Mouse (Mus musculus) ES-E14 (cell line): Measurements from ENCODE around the gene Foxn3. TPM values are rescaled to one million over a fixed set of nuclear protein-coding genes. Genes with fewer than 3 reads are reported as not detected.

Experiments used
- DNase-seq: peaks from one replicate; pipeline ENCODE4 v3.0.0-alpha.2; 2013; ENCODE audit warnings: low read depth, low spot score
- H3K27ac ChIP-seq: 2 replicates; pipeline ENCODE4 v1.5.1; 2012; ENCODE audit warnings: low read depth, mild to moderate bottlenecking, low read length, moderate library complexity, mixed read lengths; ENCODE audit not compliant: poor library complexity, insufficient read depth, severe bottlenecking
- H3K36me3 ChIP-seq: 2 replicates; pipeline ENCODE4 v1.6.1; 2012; ENCODE audit warnings: mild to moderate bottlenecking, low read length, moderate library complexity, mixed read lengths; ENCODE audit not compliant: control insufficient read depth, poor library complexity, insufficient read depth, severe bottlenecking
- H3K4me1 ChIP-seq, 2 experiments: fragments of 150-350 bp in 1 of 2; sonication (generic) in 1 of 2; 2 replicates each; pipeline ENCODE4 v1.6.1; 2012; ENCODE audit warnings: low read length in 2 of 2, mild to moderate bottlenecking in 1 of 2, mixed read lengths in 1 of 2; ENCODE audit not compliant: control insufficient read depth in 2 of 2, insufficient read depth in 2 of 2, poor library complexity in 1 of 2
- H3K4me3 ChIP-seq, 2 experiments: fragments of 150-350 bp in 1 of 2; sonication (generic) in 1 of 2; 2 replicates each; pipeline ENCODE4 v1.5.1; 2012; ENCODE audit warnings: low read length in 2 of 2, low read depth in 1 of 2, mild to moderate bottlenecking in 1 of 2, mixed read lengths in 1 of 2; ENCODE audit not compliant: insufficient read depth in 1 of 2, poor library complexity in 1 of 2, severe bottlenecking in 1 of 2
- H3K9ac ChIP-seq: 2 replicates; pipeline ENCODE4 v1.6.1; 2012; ENCODE audit warnings: low read depth, mild to moderate bottlenecking, low read length, mixed read lengths; ENCODE audit not compliant: poor library complexity, insufficient read depth, severe bottlenecking
- H3K9me3 ChIP-seq: fragments of 150-350 bp; sonication (generic); 2 replicates; pipeline ENCODE4 v1.6.1; 2012; ENCODE audit warnings: low read depth, mild to moderate bottlenecking, low read length; ENCODE audit not compliant: control insufficient read depth, insufficient read depth
- CHD2 ChIP-seq: IDR thresholded peaks from 2 replicates; pipeline ENCODE4 v1.6.1; 2014; ENCODE audit warnings: mild to moderate bottlenecking, low read depth, low read length, inconsistent platforms
- HCFC1 ChIP-seq: IDR thresholded peaks from 2 replicates; pipeline ENCODE4 v1.6.1; 2012; ENCODE audit warnings: low read length, inconsistent platforms, borderline replicate concordance; ENCODE audit not compliant: insufficient read depth
- MAFK ChIP-seq: IDR thresholded peaks from 2 replicates; pipeline ENCODE4 v1.6.1; 2014; ENCODE audit warnings: mild to moderate bottlenecking, low read depth, low read length, inconsistent platforms; ENCODE audit not compliant: insufficient read depth
- ZC3H11A ChIP-seq: IDR thresholded peaks from 2 replicates; pipeline ENCODE4 v1.6.1; 2012; ENCODE audit warnings: low read depth, mild to moderate bottlenecking, inconsistent platforms, low read length, borderline replicate concordance
- ZNF384 ChIP-seq: IDR thresholded peaks from 2 replicates; pipeline ENCODE4 v1.6.1; 2012; ENCODE audit warnings: low read depth, low read length, inconsistent platforms
- in situ Hi-C, 2 experiments: fragments of 600-800 bp; cut with MboI; formaldehyde crosslinking; loops; one replicate each; pipeline ENCODE4 v1.15.1; 2025; ENCODE audit warnings: low sequenced_read_pairs in 2 of 2, inconsistent platforms in 1 of 2; ENCODE audit not compliant: unreplicated experiment in 2 of 2
- total RNA-seq: library from RNA; depleted of rRNA; stranded (reverse); fragments of 300-350 nt; gene quantifications from 2 replicates; pipeline ENCODE4 v1.2.3, GENCODE M21; 2012

The Foxn3 gene
- total RNA-seq, 1 experiment = 34.6 TPM

DNA sequence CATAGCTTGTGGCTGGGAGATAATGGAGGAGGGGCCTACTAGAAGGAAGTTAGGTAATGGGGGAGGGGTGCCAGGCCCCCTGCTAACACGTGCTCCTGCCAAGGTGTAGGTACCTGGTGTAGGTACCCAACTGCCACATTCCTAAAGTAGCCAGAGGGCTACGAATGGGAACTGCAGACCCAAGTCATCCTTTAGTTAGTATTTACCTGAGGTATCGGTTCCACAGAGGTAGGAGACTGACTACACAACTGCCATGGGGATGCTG is 226.3 kb downstream of the Foxn3 start:
- H3K4me3 ChIP-seq = no peak overlapping the region
- no peak overlapping the region for H3K9ac ChIP-seq
- no peak for DNase-seq
- H3K36me3 ChIP-seq = peaks cover 9% of the 10 kb centered on the region; the same call in 1 of the 2 replicates
- H3K4me1 ChIP-seq = peaks cover 6 to 18% of the 10 kb centered on the region in 2 experiments
- H3K9me3 ChIP-seq = no peaks in the 10 kb centered on the region
- in situ Hi-C loops = no loop called here
- TF ChIP-seq ZNF384 (no peak), ZC3H11A (no peak), HCFC1 (no peak), MAFK (no peak), CHD2 (no peak)
- no peak overlapping the region for H3K27ac ChIP-seq

- Histone ChIP-seq H3K9me3 (no peaks in the 10 kb centered on the region), H3K4me3 (no peak overlapping the region), H3K4me1 (peaks cover 4 to 21% of the 10 kb centered on the region in 2 experiments), H3K9ac (no peak overlapping the region), H3K27ac (no peak overlapping the region), H3K36me3 (peaks cover 9% of the 10 kb centered on the region; the same call in 1 of the 2 replicates)
- in situ Hi-C loops = no loop called here
- TF ChIP-seq MAFK (no peak), ZNF384 (no peak), ZC3H11A (no peak), CHD2 (no peak), HCFC1 (no peak)
- no peak for DNase-seq
Measured at GRCm38 (mm10) chr12:99336349-99337170, 226.8 kb downstream of the Foxn3 start.

DNA sequence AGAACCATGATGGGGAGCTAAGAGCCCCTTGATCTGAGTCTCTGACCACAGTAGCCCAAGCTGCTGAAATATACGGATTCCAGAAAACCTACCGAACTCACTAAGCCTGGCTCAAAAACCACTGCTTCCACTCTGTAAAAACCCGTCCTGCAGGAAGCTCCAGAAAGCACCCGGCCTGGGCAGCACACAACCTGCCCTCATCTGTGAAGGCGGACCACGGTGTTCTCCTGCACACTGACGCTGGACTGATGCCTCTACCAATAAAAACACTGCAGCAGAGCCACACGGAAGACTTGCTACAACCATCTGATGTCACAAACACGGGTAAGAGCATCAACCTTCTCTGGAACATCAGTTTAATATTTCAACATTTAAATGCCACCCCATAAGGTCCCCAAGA is 227.8 kb downstream of the Foxn3 start:
- Histone ChIP-seq H3K4me1 (peaks cover 4 to 24% of the 10 kb centered on the region in 2 experiments; a peak in 2 of 4 replicates), H3K27ac (no peak overlapping the region), H3K4me3 (no peak overlapping the region), H3K9me3 (no peaks in the 10 kb centered on the region), H3K36me3 (peaks cover 14% of the 10 kb centered on the region; the same call in 1 of the 2 replicates), H3K9ac (no peak overlapping the region)
- in situ Hi-C loops = no loop called here
- DNase-seq = no peak
- TF ChIP-seq ZNF384 (no peak), HCFC1 (no peak), ZC3H11A (no peak), CHD2 (no peak), MAFK (no peak)

GRCm38 (mm10) chr12:99334026-99334425 is 229.4 kb downstream of the Foxn3 start:
- no peak overlapping the region for H3K9ac ChIP-seq
- H3K4me1 ChIP-seq = peaks cover 4 to 29% of the 10 kb centered on the region in 2 experiments; a peak in 2 of 4 replicates
- H3K27ac ChIP-seq = no peak overlapping the region
- no peaks in the 10 kb centered on the region for H3K9me3 ChIP-seq
- no peak for TF ChIP-seq HCFC1
- TF ChIP-seq MAFK = no peak
- no peak for TF ChIP-seq ZNF384
- TF ChIP-seq ZC3H11A = no peak
- TF ChIP-seq CHD2 = no peak
- no peak overlapping the region for H3K4me3 ChIP-seq
- in situ Hi-C loops = no loop called here
- no peak for DNase-seq
- peaks cover 12% of the 10 kb centered on the region; the same call in 1 of the 2 replicates for H3K36me3 ChIP-seq
